Mouse (Mus musculus) intestine, embryonic 14.5 days (tissue): Measurements from ENCODE around the gene Ldlrad3. TPM values are rescaled to one million over a fixed set of nuclear protein-coding genes. Genes with fewer than 3 reads are reported as not detected.

Experiments
- ATAC-seq: fragments of 200-750 bp; cut with Nextera tagmentation; replicated peaks from 2 replicates; pipeline ENCODE4 v1.8.0; 2017; ENCODE audit warnings: low read depth, moderate number of reproducible peaks, moderate TSS enrichment, moderate library complexity; ENCODE audit not compliant: low FRiP score, low TSS enrichment
- DNase-seq: peaks from one replicate; pipeline ENCODE4 v3.0.0-alpha.2; 2018; ENCODE audit warnings: low spot score
- H3K27ac ChIP-seq: fragments of 300-500 bp; sonication (generic); 2 replicates; pipeline ENCODE4 v1.5.1; 2014; ENCODE audit warnings: low read depth, mild to moderate bottlenecking, control low read depth
- H3K27me3 ChIP-seq: fragments of 300-500 bp; sonication (generic); replicated peaks from 2 replicates; pipeline ENCODE4 v1.6.1; 2014; ENCODE audit warnings: low read length, control low read depth; ENCODE audit not compliant: control insufficient read depth, insufficient read depth
- H3K36me3 ChIP-seq: fragments of 300-500 bp; sonication (generic); 2 replicates; pipeline ENCODE4 v1.6.1; 2014; ENCODE audit warnings: low read length, control low read depth; ENCODE audit not compliant: control insufficient read depth, insufficient read depth
- H3K4me1 ChIP-seq: fragments of 300-500 bp; sonication (generic); replicated peaks from 2 replicates; pipeline ENCODE4 v1.6.1; 2014; ENCODE audit warnings: low read length, control low read depth, mixed read lengths; ENCODE audit not compliant: control insufficient read depth, insufficient read depth
- H3K4me2 ChIP-seq: fragments of 300-500 bp; sonication (generic); 2 replicates; pipeline ENCODE4 v1.6.1; 2014; ENCODE audit warnings: low read length
- H3K4me3 ChIP-seq: fragments of 300-500 bp; sonication (generic); 2 replicates; pipeline ENCODE4 v1.5.1; 2014; ENCODE audit warnings: low read depth, low read length, control low read depth, mixed read lengths
- H3K9ac ChIP-seq: fragments of 300-500 bp; sonication (generic); 2 replicates; pipeline ENCODE4 v1.6.1; 2014; ENCODE audit warnings: mild to moderate bottlenecking, low read length
- H3K9me3 ChIP-seq: fragments of 300-500 bp; sonication (generic); 2 replicates; pipeline ENCODE4 v1.6.1; 2016; ENCODE audit warnings: low read length, control low read depth; ENCODE audit not compliant: control insufficient read depth
- WGBS: fragments of 180-500 bp; shearing (Covaris S2); extraction: QIAGEN DNeasy Blood & Tissue Kit; methylation state at CpG from one replicate; pipeline ENCODE4 v1.1.7; 2014; 5-methylcytosine and 5-hydroxymethylcytosine counted together
- polyA plus RNA-seq: library from polyadenylated mRNA; unstranded; fragments of >200 nt; fragmentation: Nextera tagmentation; extraction: Ambion mirVana; gene quantifications from 2 replicates; pipeline ENCODE4 v1.2.1, GENCODE M21; 2014

The Ldlrad3 gene
- polyA plus RNA-seq, 1 experiment from 2014 or later: 31.0 TPM

GRCm38 (mm10) chr2:102076237-102076636 lies 109.9 kb downstream of the Ldlrad3 start:
- no peaks in the 10 kb centered on the region for H3K36me3 ChIP-seq
- ATAC-seq (no peak), DNase-seq (no peak)
- no peaks in the 10 kb centered on the region; the same call in 1 of the 2 replicates for H3K4me1 ChIP-seq
- no peaks in the 10 kb centered on the region for H3K9me3 ChIP-seq
- no peak overlapping the region for H3K4me3 ChIP-seq
- no peak overlapping the region for H3K9ac ChIP-seq
- no peak overlapping the region for H3K4me2 ChIP-seq
- H3K27me3 ChIP-seq: no peaks in the 10 kb centered on the region
- H3K27ac ChIP-seq: no peak overlapping the region
- 90% methylated on average over 6 of the region's 6 CpGs for WGBS

GRCm38 (mm10) chr2:102073266-102074037 lies 112.7 kb downstream of the Ldlrad3 start:
- DNase-seq: no peak
- Histone ChIP-seq H3K27me3 (no peaks in the 10 kb centered on the region), H3K4me2 (no peak overlapping the region), H3K4me1 (no peaks in the 10 kb centered on the region; the same call in 1 of the 2 replicates), H3K27ac (no peak overlapping the region), H3K9me3 (no peaks in the 10 kb centered on the region), H3K9ac (no peak overlapping the region), H3K4me3 (no peak overlapping the region), H3K36me3 (no peaks in the 10 kb centered on the region)
- no peak for ATAC-seq
- WGBS: 93% methylated on average over 6 of the region's 6 CpGs

DNA sequence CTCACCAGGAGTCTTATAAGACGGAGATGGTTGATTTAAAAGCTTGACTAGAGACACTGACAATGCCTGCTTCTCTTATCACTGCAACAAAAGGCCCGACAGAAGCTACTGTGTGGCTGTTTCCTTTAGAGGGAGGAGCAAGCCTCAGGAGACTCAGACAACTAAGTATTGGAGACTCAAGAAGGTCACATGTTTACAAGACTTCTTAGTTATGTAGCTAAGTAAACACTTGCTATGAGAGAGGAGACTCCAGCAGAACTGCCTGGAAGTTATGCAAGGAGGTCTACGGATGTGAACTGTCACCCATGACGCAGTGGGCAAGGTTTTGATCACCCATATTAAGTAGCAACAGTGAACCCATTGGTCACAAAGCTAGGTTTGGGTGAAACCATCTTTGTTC lies 113.3 kb downstream of the Ldlrad3 start:
- H3K27ac ChIP-seq: no peak overlapping the region
- ATAC-seq (no peak), DNase-seq (no peak)
- H3K9ac ChIP-seq: no peak overlapping the region
- H3K4me3 ChIP-seq: no peak overlapping the region
- H3K4me2 ChIP-seq: no peak overlapping the region
- 46% methylated on average over 4 of the region's 4 CpGs for WGBS
- H3K27me3 ChIP-seq: no peaks in the 10 kb centered on the region
- no peaks in the 10 kb centered on the region for H3K9me3 ChIP-seq
- H3K4me1 ChIP-seq: no peaks in the 10 kb centered on the region; the same call in 1 of the 2 replicates
- no peaks in the 10 kb centered on the region for H3K36me3 ChIP-seq

DNA sequence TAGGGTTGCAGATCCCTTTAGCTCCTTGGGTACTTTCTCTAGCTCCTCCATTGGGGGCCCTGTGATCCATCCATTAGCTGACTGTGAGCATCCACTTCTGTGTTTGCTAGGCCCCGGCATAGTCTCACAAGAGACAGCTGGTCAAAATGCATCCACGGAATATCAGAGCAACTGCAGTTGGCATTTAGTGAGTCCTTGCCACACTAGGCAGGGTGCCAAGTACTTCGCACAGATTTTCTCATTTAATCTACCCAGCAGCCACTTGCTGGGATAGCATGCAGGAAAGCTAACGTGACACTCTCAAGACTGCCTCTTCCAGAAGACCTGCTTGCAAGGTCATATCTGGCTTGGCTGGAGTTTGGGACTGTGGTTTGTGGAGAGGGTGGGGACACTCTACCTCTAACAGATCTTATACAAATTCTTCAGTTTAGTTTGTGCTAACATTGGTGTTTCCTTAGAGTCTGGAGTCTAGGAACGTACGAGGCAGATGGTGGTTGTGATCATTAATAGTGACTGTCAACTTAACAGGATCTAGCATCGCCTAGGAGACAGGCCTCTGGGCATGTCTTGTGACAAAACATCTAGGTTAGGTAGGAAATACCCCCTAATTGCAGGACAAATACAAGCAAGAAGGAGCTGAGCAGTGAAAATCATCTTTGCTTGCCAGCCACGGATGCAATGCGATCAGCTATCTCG lies 115.0 kb downstream of the Ldlrad3 start:
- ATAC-seq (no peak), DNase-seq (no peak)
- Histone ChIP-seq H3K4me3 (no peak overlapping the region), H3K27ac (no peak overlapping the region), H3K27me3 (no peaks in the 10 kb centered on the region), H3K9ac (no peak overlapping the region), H3K4me2 (no peak overlapping the region), H3K9me3 (no peaks in the 10 kb centered on the region), H3K36me3 (no peaks in the 10 kb centered on the region), H3K4me1 (no peaks in the 10 kb centered on the region; the same call in 1 of the 2 replicates)
- WGBS: 86% methylated on average over 10 of the region's 10 CpGs

GRCm38 (mm10) chr2:102064826-102065441 lies 121.3 kb downstream of the Ldlrad3 start:
- WGBS: 77% methylated on average over 8 of the region's 8 CpGs
- DNase-seq: no peak
- no peak for ATAC-seq
- Histone ChIP-seq H3K4me3 (no peak overlapping the region), H3K4me2 (no peak overlapping the region), H3K9me3 (no peaks in the 10 kb centered on the region), H3K4me1 (no peaks in the 10 kb centered on the region), H3K27me3 (no peaks in the 10 kb centered on the region), H3K27ac (no peak overlapping the region), H3K36me3 (no peaks in the 10 kb centered on the region), H3K9ac (no peak overlapping the region)

DNA sequence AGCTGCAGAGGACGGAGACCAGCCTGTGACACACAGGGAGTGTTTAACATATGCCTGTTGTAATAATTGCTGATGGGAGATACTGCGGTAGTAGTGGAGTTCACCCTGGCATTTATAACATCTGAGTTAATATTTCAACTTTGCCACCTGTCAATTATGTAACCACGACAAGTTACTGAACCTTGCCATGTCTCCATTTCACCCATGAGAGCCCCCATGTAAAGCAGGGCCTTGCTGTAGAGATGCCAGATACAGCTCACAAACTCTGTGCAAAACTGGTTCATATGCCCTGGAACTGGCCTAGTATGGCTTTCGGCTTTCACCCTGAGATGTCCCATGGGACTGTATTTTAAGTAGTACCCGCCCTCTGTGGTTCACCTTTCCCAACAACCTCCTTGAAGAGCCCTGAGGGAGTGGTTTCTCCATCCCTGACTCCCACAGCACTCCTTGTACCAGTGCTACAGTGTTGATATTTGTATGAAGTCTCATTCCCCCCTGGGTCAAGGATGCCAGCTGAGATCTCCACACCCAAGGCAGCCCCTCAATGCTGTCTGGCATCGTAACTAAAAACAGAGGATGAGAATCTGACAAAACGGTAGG lies 122.2 kb downstream of the Ldlrad3 start:
- 83% methylated on average over 7 of the region's 7 CpGs for WGBS
- Histone ChIP-seq H3K9ac (no peak overlapping the region), H3K4me3 (no peak overlapping the region), H3K4me2 (no peak overlapping the region), H3K27me3 (no peaks in the 10 kb centered on the region), H3K27ac (no peak overlapping the region), H3K4me1 (no peaks in the 10 kb centered on the region), H3K9me3 (no peaks in the 10 kb centered on the region), H3K36me3 (no peaks in the 10 kb centered on the region)
- ATAC-seq: no peak
- no peak for DNase-seq

- no peak overlapping the region for H3K9ac ChIP-seq
- ATAC-seq (no peak), DNase-seq (no peak)
- no peaks in the 10 kb centered on the region for H3K27me3 ChIP-seq
- no peaks in the 10 kb centered on the region for H3K9me3 ChIP-seq
- H3K36me3 ChIP-seq: no peaks in the 10 kb centered on the region
- H3K4me3 ChIP-seq: no peak overlapping the region
- H3K27ac ChIP-seq: no peak overlapping the region
- no peaks in the 10 kb centered on the region for H3K4me1 ChIP-seq
- WGBS: 86% methylated on average over 7 of the region's 7 CpGs
- H3K4me2 ChIP-seq: no peak overlapping the region
Observed at GRCm38 (mm10) chr2:102062861-102063468, 123.2 kb downstream of the Ldlrad3 start.

- WGBS: 89% methylated on average over 8 of the region's 8 CpGs
Observed at GRCm38 (mm10) chr2:102061921-102062320, 124.3 kb downstream of the Ldlrad3 start.

More at GRCm38 (mm10) chr2:102061921-102062320, 124.3 kb downstream of the Ldlrad3 start:
- ATAC-seq (no peak), DNase-seq (no peak)
- no peaks in the 10 kb centered on the region for H3K36me3 ChIP-seq
- H3K9ac ChIP-seq: no peak overlapping the region
- H3K27ac ChIP-seq: no peak overlapping the region
- no peak overlapping the region for H3K4me2 ChIP-seq
- H3K4me1 ChIP-seq: peaks cover 7% of the 10 kb centered on the region
- H3K27me3 ChIP-seq: no peaks in the 10 kb centered on the region
- no peak overlapping the region for H3K4me3 ChIP-seq
- H3K9me3 ChIP-seq: no peaks in the 10 kb centered on the region
